Mouse (Mus musculus): ENCODE results near the gene Pnmt.

DNA sequence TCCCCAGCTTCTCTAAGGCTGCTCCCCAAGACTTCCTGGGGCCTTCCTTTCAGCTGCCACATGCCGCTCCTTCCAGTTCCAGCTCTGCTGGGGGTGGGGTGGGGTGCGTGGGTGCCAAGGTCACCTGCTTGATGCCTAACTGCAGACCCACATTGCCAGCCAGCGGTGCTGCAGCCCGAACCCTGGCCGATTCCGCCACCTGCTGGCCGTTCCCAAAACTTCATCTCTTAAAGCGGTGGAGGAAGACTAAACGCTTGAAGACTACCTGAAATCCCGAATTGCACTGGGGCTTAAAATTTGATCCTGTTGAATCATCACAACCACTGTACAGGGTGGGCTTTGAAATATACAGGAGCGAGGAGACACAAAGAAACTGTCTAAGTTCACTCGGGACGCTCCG lies 41.0 kb upstream of the Pnmt start:
- TF ChIP-seq MAX (IDR thresholded peaks at IDR 0.05; ENCODE audit: low read length), result no peak
- no peak for TF ChIP-seq UBTF (IDR thresholded peaks at IDR 0.05; ENCODE audit: borderline replicate concordance, insufficient read depth, low read depth, low read length)
- no peak for TF ChIP-seq GATA1 (IDR thresholded peaks at IDR 0.05; ENCODE audit: low read depth, low read length)
- TF ChIP-seq CTCF (IDR thresholded peaks at IDR 0.05 in 2 of 3, conservative IDR thresholded peaks at IDR 0.05 in 1 of 3; ENCODE audit: control insufficient read depth in 1 of 3, insufficient read depth in 1 of 3, low read depth in 2 of 3, low read length in 3 of 3, poor library complexity in 1 of 3, severe bottlenecking in 1 of 3), result peak; percentile 72 to 96 (median 94)

All from MEL (cell line).